ENCODE assay signal across 20 mouse cellular contexts in genomic region chr12:99208251-99208650, GRCm38 (mm10).
DNase-seq lines count a peak whose midpoint lies in the region; ATAC-seq and TF ChIP-seq lines count a peak whose summit lies in the region.
"Had no signal": no experiment of that assay in that cellular context is flagged by ENCODE, and none has a peak within 500 bp of the region (broad histone marks: within the 10 kb centered on the region; RNA-seq: fewer than 3 reads in every experiment).

No protein-coding gene starts in this region.

- H3K4me2 ChIP-seq in lung, embryonic 14.5 days: no peak overlapping the region
- H3K4me2 ChIP-seq in forebrain, embryonic 12.5 days: no peak overlapping the region
- H3K4me2 ChIP-seq: embryonic facial prominence, embryonic 15.5 days; forebrain, embryonic 15.5 days; hindbrain, embryonic 12.5 days had no signal

- no peaks in the 10 kb centered on the region for H3K36me3 ChIP-seq in lung, embryonic 14.5 days (ENCODE audit: insufficient read depth)
- H3K36me3 ChIP-seq in forebrain, embryonic 12.5 days (replicated peaks): peaks cover 15% of the 10 kb centered on the region
- H3K36me3 ChIP-seq: forebrain, embryonic 15.5 days had no signal

- ATAC-seq in lung, embryonic 14.5 days (ENCODE audit: insufficient read depth): no peak
- no peak for ATAC-seq in forebrain, embryonic 12.5 days (ENCODE audit: low FRiP score)
- ATAC-seq: forebrain, embryonic 15.5 days; hindbrain, embryonic 16.5 days; inflammation-experienced regulatory T-cells, adult 6 months had no signal

- no peak for TF ChIP-seq CTCF in lung, embryonic 14.5 days (IDR thresholded peaks at IDR 0.05; ENCODE audit: low read depth)

- H3K4me1 ChIP-seq in lung, embryonic 14.5 days (ENCODE audit: insufficient read depth): no peaks in the 10 kb centered on the region
- peaks cover 9% of the 10 kb centered on the region for H3K4me1 ChIP-seq in forebrain, embryonic 12.5 days

- peak; percentile 26 for DNase-seq in adrenal gland, adult 8-10 months
- DNase-seq in adrenal gland, postnatal 4 days (ENCODE audit: low spot score in 2 of 2): no peak
- DNase-seq in kidney, adult 11 months: peak; percentile 24
- no peak for DNase-seq in kidney, postnatal 4 days
- peak; percentile 7 for DNase-seq in lung, embryonic 14.5 days
- no peak for DNase-seq in lung, postnatal 4 days
- DNase-seq: cerebellum, adult 11 months; cerebellum, adult 8-10 months; cerebellum, postnatal 14 days; embryo, embryonic 11 days; heart, postnatal 4 days had no signal

- WGBS in lung, embryonic 14.5 days: 72% methylated on average over 9 of the region's 9 CpGs
- WGBS in forebrain, embryonic 12.5 days: 88% methylated on average over 9 of the region's 9 CpGs

- no peak overlapping the region for H3K27ac ChIP-seq in lung, embryonic 14.5 days (ENCODE audit: low read depth)
- no peak overlapping the region for H3K27ac ChIP-seq in forebrain, embryonic 12.5 days
- H3K27ac ChIP-seq: embryonic facial prominence, embryonic 15.5 days; forebrain, embryonic 10.5 days; forebrain, embryonic 15.5 days; heart, embryonic 10.5 days; hindbrain, embryonic 12.5 days had no signal

- H3K9me3 ChIP-seq in lung, embryonic 14.5 days (ENCODE audit: low read depth, low read length): no peaks in the 10 kb centered on the region
- no peaks in the 10 kb centered on the region for H3K9me3 ChIP-seq in forebrain, embryonic 12.5 days
- H3K9me3 ChIP-seq: embryonic facial prominence, embryonic 15.5 days; forebrain, embryonic 10.5 days; forebrain, embryonic 15.5 days; heart, embryonic 10.5 days; hindbrain, embryonic 12.5 days had no signal

- H3K9ac ChIP-seq in lung, embryonic 14.5 days: no peak overlapping the region
- H3K9ac ChIP-seq in forebrain, embryonic 12.5 days: no peak overlapping the region
- H3K9ac ChIP-seq: embryonic facial prominence, embryonic 15.5 days; forebrain, embryonic 15.5 days; hindbrain, embryonic 12.5 days had no signal

- no peak overlapping the region for H3K4me3 ChIP-seq in lung, embryonic 14.5 days (ENCODE audit: low read depth, low read length)
- H3K4me3 ChIP-seq in forebrain, embryonic 12.5 days (replicated peaks): no peak overlapping the region
- H3K4me3 ChIP-seq: embryonic facial prominence, embryonic 15.5 days; erythroblast, embryonic 14.5 days; forebrain, embryonic 10.5 days; forebrain, embryonic 15.5 days; heart, embryonic 10.5 days; hindbrain, embryonic 12.5 days had no signal

- H3K27me3 ChIP-seq in lung, embryonic 14.5 days (ENCODE audit: insufficient read depth, low read length): no peaks in the 10 kb centered on the region
- H3K27me3 ChIP-seq in forebrain, embryonic 12.5 days: no peaks in the 10 kb centered on the region
- H3K27me3 ChIP-seq: embryonic facial prominence, embryonic 15.5 days; forebrain, embryonic 15.5 days; hindbrain, embryonic 12.5 days had no signal

Comparison
In these comparisons a context has a peak if more than half of its experiments do, and no peak if none do; other contexts are left out.
1. DNase-seq: peak in adrenal gland, adult 8-10 months (single experiment), kidney, adult 11 months (single experiment) and lung, embryonic 14.5 days (single experiment); none in adrenal gland, postnatal 4 days (0 of 2), kidney, postnatal 4 days (0 of 2) and lung, postnatal 4 days (0 of 2).